Mouse (Mus musculus) CH12.LX (cell line): Measurements from ENCODE around the gene Myrf. TPM values are rescaled to one million over a fixed set of nuclear protein-coding genes. Genes with fewer than 3 reads are reported as not detected.

Experiments
- DNase-seq: peaks from one replicate; pipeline ENCODE4 v3.0.0-alpha.2; 2013; ENCODE audit errors: extremely low read depth
- H3K27ac ChIP-seq: 2 replicates; pipeline ENCODE4 v1.5.1; 2012; ENCODE audit warnings: low read depth, mild to moderate bottlenecking, control low read depth, moderate library complexity; ENCODE audit not compliant: insufficient read depth
- H3K27me3 ChIP-seq: replicated peaks from 2 replicates; pipeline ENCODE3; 2012; ENCODE audit warnings: inconsistent platforms
- H3K36me3 ChIP-seq, 2 experiments: replicated peaks in 1 of 2; 2 replicates each; pipeline versions ENCODE3 to v1.6.1; 2012; ENCODE audit warnings: inconsistent platforms in 1 of 2, low read length in 1 of 2, mild to moderate bottlenecking in 1 of 2, mixed read lengths in 1 of 2, moderate library complexity in 1 of 2; ENCODE audit not compliant: control insufficient read depth in 1 of 2, insufficient read depth in 1 of 2
- H3K4me1 ChIP-seq, 2 experiments: 2 replicates each; pipeline ENCODE4 v1.6.1; 2012; ENCODE audit warnings: inconsistent platforms in 1 of 2, moderate library complexity in 1 of 2; ENCODE audit not compliant: insufficient read depth in 2 of 2, control insufficient read depth in 1 of 2
- H3K4me2 ChIP-seq: 2 replicates; pipeline ENCODE4 v1.6.1; 2012; ENCODE audit warnings: low read depth, mild to moderate bottlenecking, control low read depth; ENCODE audit not compliant: poor library complexity, insufficient read depth, severe bottlenecking
- H3K4me3 ChIP-seq, 3 experiments: fragments of 150-350 bp in 1 of 3; sonication (generic) in 1 of 3; replicated peaks in 1 of 3; 2 replicates each; pipeline versions ENCODE3 to v1.5.1; 2011 to 2012; ENCODE audit warnings: low read depth in 2 of 3, low read length in 2 of 3, mild to moderate bottlenecking in 2 of 3, moderate library complexity in 2 of 3, control low read depth in 1 of 3, improper control_type of control experiment in 1 of 3, inconsistent platforms in 1 of 3, mixed read lengths in 1 of 3; ENCODE audit not compliant: poor library complexity in 1 of 3
- H3K79me2 ChIP-seq: replicated peaks from 2 replicates; pipeline ENCODE4 v1.6.1; 2012; ENCODE audit warnings: mild to moderate bottlenecking, moderate library complexity; ENCODE audit not compliant: control insufficient read depth, poor library complexity, insufficient read depth, severe bottlenecking; ENCODE audit errors: extremely low read depth
- H3K9ac ChIP-seq: 2 replicates; pipeline ENCODE4 v1.6.1; 2012; ENCODE audit warnings: low read depth, mild to moderate bottlenecking, control low read depth, moderate library complexity; ENCODE audit not compliant: insufficient read depth
- H3K9me3 ChIP-seq: replicated peaks from 2 replicates; pipeline ENCODE3; 2012; ENCODE audit warnings: low read length, inconsistent platforms, mixed read lengths
- CHD1 ChIP-seq: IDR thresholded peaks from 2 replicates; pipeline ENCODE4 v1.6.1; 2012; ENCODE audit warnings: low read depth, low read length, improper control_type of control experiment, inconsistent platforms
- HCFC1 ChIP-seq: IDR thresholded peaks from 2 replicates; pipeline ENCODE4 v1.6.1; 2012; ENCODE audit warnings: low read depth, mild to moderate bottlenecking, inconsistent platforms, low read length, improper control_type of control experiment
- IRF4 ChIP-seq: IDR thresholded peaks from 2 replicates; pipeline ENCODE4 v1.6.1; 2014; ENCODE audit warnings: low read depth, mild to moderate bottlenecking, inconsistent platforms, low read length, improper control_type of control experiment
- JUN ChIP-seq: IDR thresholded peaks from 2 replicates; pipeline ENCODE4 v1.6.1; 2011; ENCODE audit warnings: low read depth, mild to moderate bottlenecking, low read length, improper control_type of control experiment, moderate library complexity; ENCODE audit not compliant: insufficient read depth
- JUND ChIP-seq: conservative IDR thresholded peaks from 2 replicates; pipeline ENCODE4 v1.6.1; 2011; ENCODE audit warnings: low read depth, low read length, improper control_type of control experiment
- KAT2A ChIP-seq: IDR thresholded peaks from 2 replicates; pipeline ENCODE4 v1.6.1; 2012; ENCODE audit warnings: low read length, improper control_type of control experiment, inconsistent platforms; ENCODE audit not compliant: insufficient replicate concordance
- MAFK ChIP-seq: IDR thresholded peaks from 2 replicates; pipeline ENCODE4 v1.6.1; 2011; ENCODE audit warnings: low read length, improper control_type of control experiment; ENCODE audit not compliant: insufficient replicate concordance
- MAX ChIP-seq: IDR thresholded peaks from 2 replicates; pipeline ENCODE4 v1.6.1; 2011; ENCODE audit warnings: low read length, improper control_type of control experiment
- MEF2A ChIP-seq: IDR thresholded peaks from 2 replicates; pipeline ENCODE4 v1.6.1; 2014; ENCODE audit warnings: low read depth, mild to moderate bottlenecking, inconsistent platforms, low read length, improper control_type of control experiment, borderline replicate concordance
- MYC ChIP-seq: IDR thresholded peaks from 2 replicates; pipeline ENCODE4 v1.6.1; 2011; ENCODE audit warnings: low read depth, mild to moderate bottlenecking, improper control_type of control experiment, low read length
- NELFE ChIP-seq: IDR thresholded peaks from 2 replicates; pipeline ENCODE4 v1.6.1; 2011; ENCODE audit warnings: low read depth, low read length, improper control_type of control experiment
- POLR2A ChIP-seq: IDR thresholded peaks from 2 replicates; pipeline ENCODE4 v1.6.1; 2011; ENCODE audit warnings: low read depth, mild to moderate bottlenecking, improper control_type of control experiment, low read length
- POLR2AphosphoS2 ChIP-seq: IDR thresholded peaks from 2 replicates; pipeline ENCODE4 v1.6.1; 2011; ENCODE audit warnings: low read depth, low read length, improper control_type of control experiment
- RCOR1 ChIP-seq: conservative IDR thresholded peaks from 2 replicates; pipeline ENCODE4 v1.6.1; 2012; ENCODE audit warnings: low read depth, mild to moderate bottlenecking, inconsistent platforms, low read length, improper control_type of control experiment
- TBP ChIP-seq: conservative IDR thresholded peaks from 2 replicates; pipeline ENCODE4 v1.6.1; 2011; ENCODE audit warnings: low read depth, low read length, improper control_type of control experiment
- USF1 ChIP-seq: IDR thresholded peaks from 2 replicates; pipeline ENCODE4 v1.6.1; 2014; ENCODE audit warnings: low read depth, mild to moderate bottlenecking, inconsistent platforms, low read length, improper control_type of control experiment
- ZKSCAN1 ChIP-seq: IDR thresholded peaks from 2 replicates; pipeline ENCODE4 v1.6.1; 2012; ENCODE audit warnings: low read depth, inconsistent platforms, low read length, improper control_type of control experiment, borderline replicate concordance
- ZMIZ1 ChIP-seq: IDR thresholded peaks from 2 replicates; pipeline ENCODE4 v1.6.1; 2012; ENCODE audit warnings: low read depth, mild to moderate bottlenecking, inconsistent platforms, low read length, improper control_type of control experiment
- dilution Hi-C: fragments of 300-500 bp; cut with MboI; formaldehyde crosslinking; loops from 2 replicates; pipeline ENCODE4 v1.14.3; 2020; ENCODE audit warnings: low sequenced_read_pairs; ENCODE audit not compliant: extremely low pct_unique_long_range_greater_than_20kb, extremely low pct_ligation_motif_present
- in situ Hi-C: fragments of 300-500 bp; cut with MboI; formaldehyde crosslinking; loops from 3 replicates; pipeline ENCODE4 v1.14.3; 2019; ENCODE audit warnings: low sequenced_read_pairs, low pct_ligation_motif_present, low pct_unique_long_range_greater_than_20kb, mixed read lengths
- polyA plus RNA-seq: library from polyadenylated mRNA; unstranded; fragments of >175 nt; gene quantifications from 2 replicates; pipeline ENCODE4 v1.2.1, GENCODE M21; 2012; ENCODE audit warnings: low read depth; ENCODE audit not compliant: insufficient read length
- total RNA-seq, 2 experiments: library from RNA; depleted of rRNA; stranded (reverse); fragments of 300-350 nt in 1 of 2; fragments of >200 nt in 1 of 2; gene quantifications; 2 replicates each; pipeline ENCODE4 v1.2.3; 2012 to 2014

Myrf gene
- total and polyA plus RNA-seq, 3 experiments: 0.10 to 0.13 TPM; not detected in 1

DNA sequence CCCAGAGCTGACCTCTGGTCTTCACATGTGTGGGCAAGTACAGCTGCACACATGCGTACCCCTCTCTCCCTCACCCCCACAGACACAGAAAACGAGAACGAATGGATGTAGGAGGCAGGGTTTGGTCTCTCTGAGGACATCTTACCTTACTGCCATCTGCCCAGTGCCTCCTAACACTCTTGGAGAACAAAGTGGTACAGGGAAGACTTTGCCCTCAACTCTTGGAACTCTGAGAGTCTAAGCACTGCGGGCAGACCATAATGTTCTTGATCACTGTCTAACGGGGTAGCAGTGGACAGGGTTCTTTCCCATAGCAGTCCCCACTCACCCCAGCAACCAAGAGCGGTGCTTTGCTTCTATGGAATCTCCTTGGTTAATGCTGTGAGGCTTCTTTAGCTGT is 51.5 kb downstream of the Myrf start:
- in situ Hi-C loops: no loop called here

DNA sequence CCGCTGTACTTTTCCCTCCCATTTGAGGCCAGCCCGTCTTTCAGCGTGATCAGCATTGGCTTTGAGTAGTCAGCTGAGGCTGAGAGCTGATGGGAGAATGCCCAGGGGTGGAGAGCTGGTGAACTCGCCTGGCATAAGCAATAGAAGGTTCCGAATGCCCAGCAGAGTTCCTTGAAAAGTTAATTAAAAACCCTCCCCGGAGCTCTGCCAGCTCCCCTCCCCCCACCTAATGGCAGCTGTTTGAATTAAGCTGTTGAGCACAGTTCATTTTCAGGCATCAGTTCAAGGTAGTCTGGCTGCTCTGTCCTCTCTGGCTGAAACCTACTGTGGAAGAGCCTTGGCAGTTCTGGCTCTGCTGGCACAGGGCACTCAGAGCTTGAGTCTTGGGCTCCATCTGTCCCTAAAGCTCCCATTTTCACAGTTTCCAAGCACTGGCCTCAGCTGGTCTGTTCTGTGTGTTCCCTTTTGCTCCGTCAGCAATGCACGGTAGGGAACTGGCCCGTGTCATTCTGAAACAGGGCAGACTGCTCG is 52.2 kb downstream of the Myrf start:
- Histone ChIP-seq H3K4me3 (no peak overlapping the region), H3K9me3 (no peaks in the 10 kb centered on the region), H3K4me1 (peaks cover 11 to 37% of the 10 kb centered on the region in 2 experiments), H3K79me2 (no peaks in the 10 kb centered on the region), H3K27me3 (no peaks in the 10 kb centered on the region), H3K9ac (no peak overlapping the region), H3K27ac (no peak overlapping the region), H3K4me2 (no peak overlapping the region), H3K36me3 (peaks cover 46 to 83% of the 10 kb centered on the region in 2 experiments)
- TF ChIP-seq KAT2A (no peak), MAFK (no peak), CHD1 (no peak)
- dilution Hi-C loops (no loop called here), in situ Hi-C loops (no loop called here)
- DNase-seq: no peak

More for the DNA sequence above, 51.5 kb downstream of the Myrf start:
- no peaks in the 10 kb centered on the region for H3K9me3 ChIP-seq
- TF ChIP-seq IRF4 (no peak), POLR2AphosphoS2 (no peak), JUN (no peak), NELFE (no peak), TBP (no peak), CHD1 (no peak), POLR2A (no peak), ZKSCAN1 (no peak), MYC (no peak)
- peaks cover 52 to 90% of the 10 kb centered on the region in 2 experiments for H3K36me3 ChIP-seq
- no peaks in the 10 kb centered on the region for H3K79me2 ChIP-seq
- H3K4me2 ChIP-seq: no peak overlapping the region
- no peak overlapping the region for H3K9ac ChIP-seq
- dilution Hi-C loops: no loop called here
- DNase-seq: no peak
- no peaks in the 10 kb centered on the region for H3K27me3 ChIP-seq
- H3K4me1 ChIP-seq: peaks cover 10 to 32% of the 10 kb centered on the region in 2 experiments
- no peak overlapping the region for H3K27ac ChIP-seq
- H3K4me3 ChIP-seq: no peak overlapping the region

DNA sequence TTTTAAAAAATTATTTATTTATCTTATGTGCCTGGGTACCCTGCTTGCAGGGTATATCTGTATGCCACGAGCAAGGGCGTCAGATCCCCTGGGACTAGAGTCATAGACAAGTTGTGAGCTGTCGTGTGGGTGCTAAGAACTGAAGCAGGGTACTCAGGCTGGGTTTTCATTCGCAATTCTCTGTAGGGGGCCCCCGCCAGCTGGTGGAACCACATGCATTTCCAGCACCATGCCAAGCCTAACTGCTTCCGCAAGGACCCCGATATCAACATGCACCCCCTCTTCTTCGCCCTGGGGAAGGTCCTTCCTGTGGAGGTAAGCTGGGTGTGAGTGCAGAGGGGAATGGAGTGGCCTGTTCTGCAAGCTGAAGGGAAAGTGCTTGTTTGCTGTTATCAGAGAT is 54.0 kb downstream of the Myrf start:
- no peaks in the 10 kb centered on the region for H3K9me3 ChIP-seq
- H3K4me2 ChIP-seq: no peak overlapping the region
- peaks cover 16 to 42% of the 10 kb centered on the region in 2 experiments for H3K4me1 ChIP-seq
- in situ Hi-C loops (no loop called here), dilution Hi-C loops (no loop called here)
- TF ChIP-seq USF1: no peak
- TF ChIP-seq JUND: no peak
- no peak for TF ChIP-seq ZMIZ1
- TF ChIP-seq HCFC1: no peak
- TF ChIP-seq MEF2A: no peak
- TF ChIP-seq RCOR1: no peak
- TF ChIP-seq MAX: no peak
- H3K9ac ChIP-seq: no peak overlapping the region
- no peaks in the 10 kb centered on the region for H3K79me2 ChIP-seq
- no peak overlapping the region for H3K4me3 ChIP-seq
- peaks cover 36 to 67% of the 10 kb centered on the region in 2 experiments for H3K36me3 ChIP-seq
- H3K27me3 ChIP-seq: no peaks in the 10 kb centered on the region
- DNase-seq: no peak
- no peak overlapping the region for H3K27ac ChIP-seq
